Mouse (Mus musculus) lung, embryonic 14.5 days (tissue): ENCODE measurements around the gene Spats1. TPM values are rescaled to one million over a fixed set of nuclear protein-coding genes. Genes with fewer than 3 reads are reported as not detected.

ENCODE experiments used
- ATAC-seq: fragments of 200-750 bp; cut with Nextera tagmentation; 2 replicates; pipeline ENCODE4 v1.8.0; 2017; ENCODE audit warnings: mild to moderate bottlenecking, moderate TSS enrichment, moderate library complexity; ENCODE audit not compliant: insufficient read depth
- DNase-seq: peaks from one replicate; pipeline ENCODE4 v3.0.0-alpha.2; 2015
- H3K27ac ChIP-seq: fragments of 300-500 bp; sonication (generic); 2 replicates; pipeline ENCODE4 v1.5.1; 2014; ENCODE audit warnings: low read depth, mild to moderate bottlenecking, moderate library complexity
- H3K27me3 ChIP-seq: fragments of 300-500 bp; sonication (generic); 2 replicates; pipeline ENCODE4 v1.6.1; 2014; ENCODE audit warnings: low read length, control low read depth; ENCODE audit not compliant: insufficient read depth
- H3K36me3 ChIP-seq: fragments of 300-500 bp; sonication (generic); 2 replicates; pipeline ENCODE4 v1.6.1; 2014; ENCODE audit warnings: control low read depth; ENCODE audit not compliant: insufficient read depth
- H3K4me1 ChIP-seq: fragments of 300-500 bp; sonication (generic); 2 replicates; pipeline ENCODE4 v1.6.1; 2014; ENCODE audit warnings: antibody characterized with exemption, control low read depth; ENCODE audit not compliant: insufficient read depth
- H3K4me2 ChIP-seq: fragments of 300-500 bp; sonication (generic); 2 replicates; pipeline ENCODE4 v1.6.1; 2014; ENCODE audit warnings: mild to moderate bottlenecking
- H3K4me3 ChIP-seq: fragments of 300-500 bp; sonication (generic); 2 replicates; pipeline ENCODE4 v1.5.1; 2014; ENCODE audit warnings: low read depth, low read length
- H3K9ac ChIP-seq: fragments of 300-500 bp; sonication (generic); 2 replicates; pipeline ENCODE4 v1.6.1; 2014
- H3K9me3 ChIP-seq: fragments of 300-500 bp; sonication (generic); 2 replicates; pipeline ENCODE4 v1.6.1; 2016; ENCODE audit warnings: low read depth, low read length, control low read depth
- CTCF ChIP-seq: IDR thresholded peaks from 2 replicates; pipeline ENCODE4 v1.5.1; 2016; ENCODE audit warnings: antibody characterized with exemption, low read depth
- WGBS: fragments of 180-500 bp; shearing (Covaris S2); extraction: QIAGEN DNeasy Blood & Tissue Kit; methylation state at CpG from one replicate; pipeline ENCODE4 v1.1.7; 2014; 5-methylcytosine and 5-hydroxymethylcytosine counted together
- polyA plus RNA-seq: library from polyadenylated mRNA; unstranded; fragments of >200 nt; fragmentation: Nextera tagmentation; extraction: Ambion mirVana; gene quantifications from 2 replicates; pipeline ENCODE4 v1.2.1, GENCODE M21; 2014

The Spats1 gene
- polyA plus RNA-seq, 1 experiment from 2014 or later: 0.43 TPM

- 91% methylated on average over 21 of the region's 21 CpGs for WGBS
- no peaks in the 10 kb centered on the region for H3K4me1 ChIP-seq
- no peak for TF ChIP-seq CTCF
- ATAC-seq: no peak; the same call in 1 of the 2 replicates
- no peaks in the 10 kb centered on the region for H3K27me3 ChIP-seq
- no peak overlapping the region for H3K4me2 ChIP-seq
- no peak overlapping the region for H3K27ac ChIP-seq
- H3K9me3 ChIP-seq: no peaks in the 10 kb centered on the region
- DNase-seq: no peak
- no peak overlapping the region for H3K4me3 ChIP-seq
- H3K9ac ChIP-seq: no peak overlapping the region
- 0 out of 2 replicates have a peak, but pooled peaks cover 28% of the 10 kb centered on the region for H3K36me3 ChIP-seq
Measured at GRCm38 (mm10) chr17:45517135-45517534, 41.9 kb upstream of the Spats1 start.

- Histone ChIP-seq H3K27me3 (no peaks in the 10 kb centered on the region), H3K9me3 (no peaks in the 10 kb centered on the region), H3K4me3 (no peak overlapping the region), H3K4me1 (no peaks in the 10 kb centered on the region), H3K9ac (no peak overlapping the region), H3K4me2 (no peak overlapping the region), H3K27ac (no peak overlapping the region), H3K36me3 (0 out of 2 replicates have a peak, but pooled peaks cover 29% of the 10 kb centered on the region)
- peak; percentile 50; the same call in 1 of the 2 replicates for ATAC-seq
- TF ChIP-seq CTCF: peak; percentile 92
- DNase-seq: peak; percentile 87
- 44% methylated on average over 8 of the region's 8 CpGs for WGBS
Measured at GRCm38 (mm10) chr17:45516488-45516887, 41.3 kb upstream of the Spats1 start.

GRCm38 (mm10) chr17:45515806-45516205, 40.6 kb upstream of the Spats1 start:
- DNase-seq (no peak), ATAC-seq (no peak)
- H3K4me1 ChIP-seq: no peaks in the 10 kb centered on the region
- WGBS: 76% methylated on average over 10 of the region's 10 CpGs
- H3K9ac ChIP-seq: no peak overlapping the region
- no peaks in the 10 kb centered on the region for H3K9me3 ChIP-seq
- H3K27ac ChIP-seq: no peak overlapping the region
- H3K36me3 ChIP-seq: peaks cover 33% of the 10 kb centered on the region; the same call in 1 of the 2 replicates
- no peak for TF ChIP-seq CTCF
- no peaks in the 10 kb centered on the region for H3K27me3 ChIP-seq
- no peak overlapping the region for H3K4me2 ChIP-seq
- no peak overlapping the region for H3K4me3 ChIP-seq

- no peak overlapping the region for H3K27ac ChIP-seq
- no peak overlapping the region for H3K9ac ChIP-seq
- H3K9me3 ChIP-seq: no peaks in the 10 kb centered on the region
- 48% methylated on average over 15 of the region's 15 CpGs for WGBS
- no peak for TF ChIP-seq CTCF
- H3K36me3 ChIP-seq: peaks cover 35% of the 10 kb centered on the region; the same call in 1 of the 2 replicates
- H3K4me1 ChIP-seq: no peaks in the 10 kb centered on the region
- no peak overlapping the region for H3K4me2 ChIP-seq
- no peaks in the 10 kb centered on the region for H3K27me3 ChIP-seq
- H3K4me3 ChIP-seq: no peak overlapping the region
- ATAC-seq (no peak), DNase-seq (no peak)
Measured at GRCm38 (mm10) chr17:45515204-45515726, 40.0 kb upstream of the Spats1 start.

- 93% methylated on average over 4 of the region's 4 CpGs for WGBS
- no peaks in the 10 kb centered on the region for H3K27me3 ChIP-seq
- DNase-seq: no peak
- H3K27ac ChIP-seq: no peak overlapping the region
- ATAC-seq: no peak
- H3K9me3 ChIP-seq: no peaks in the 10 kb centered on the region
- peaks cover 30% of the 10 kb centered on the region for H3K36me3 ChIP-seq
- no peak overlapping the region for H3K4me2 ChIP-seq
- no peaks in the 10 kb centered on the region for H3K4me1 ChIP-seq
- no peak overlapping the region for H3K4me3 ChIP-seq
- H3K9ac ChIP-seq: no peak overlapping the region
- no peak for TF ChIP-seq CTCF
Measured at GRCm38 (mm10) chr17:45511757-45512156, 36.5 kb upstream of the Spats1 start.

GRCm38 (mm10) chr17:45510871-45511270, 35.7 kb upstream of the Spats1 start:
- no peak overlapping the region for H3K4me3 ChIP-seq
- WGBS: 87% methylated on average over 4 of the region's 4 CpGs
- H3K4me2 ChIP-seq: no peak overlapping the region
- H3K4me1 ChIP-seq: no peaks in the 10 kb centered on the region; the same call in 1 of the 2 replicates
- no peak for ATAC-seq
- H3K36me3 ChIP-seq: peaks cover 30% of the 10 kb centered on the region
- no peak overlapping the region for H3K9ac ChIP-seq
- H3K9me3 ChIP-seq: no peaks in the 10 kb centered on the region
- TF ChIP-seq CTCF: no peak
- no peak for DNase-seq
- no peak overlapping the region for H3K27ac ChIP-seq
- H3K27me3 ChIP-seq: no peaks in the 10 kb centered on the region

- DNase-seq: peak; percentile 96
- peaks cover 26% of the 10 kb centered on the region for H3K36me3 ChIP-seq
- no peaks in the 10 kb centered on the region for H3K9me3 ChIP-seq
- no peaks in the 10 kb centered on the region for H3K27me3 ChIP-seq
- under 1% methylated on average over 42 of the region's 42 CpGs for WGBS
- H3K9ac ChIP-seq: peak within 1 kb of the TSS; percentile 70
- H3K27ac ChIP-seq: peak within 1 kb of the TSS; percentile 70; the same call in 1 of the 2 replicates
- no peaks in the 10 kb centered on the region; the same call in 1 of the 2 replicates for H3K4me1 ChIP-seq
- peak; percentile 85 for TF ChIP-seq CTCF
- H3K4me2 ChIP-seq: peak within 1 kb of the TSS; percentile 60
- ATAC-seq: peak; percentile 94
- H3K4me3 ChIP-seq: peak within 1 kb of the TSS; percentile 75
Measured at GRCm38 (mm10) chr17:45506700-45507189, 31.5 kb upstream of the Spats1 start, which contains the start of gene Aars2. Aars2 (plus strand) TSS chr17:45506841.
